Mouse (Mus musculus) inflammation-experienced regulatory T-cells, adult 6 months (primary cell): Measurements from ENCODE around the gene Six2. TPM values are rescaled to one million over a fixed set of nuclear protein-coding genes. Genes with fewer than 3 reads are reported as not detected.
"Not testable (repeated sequence)": the region's sequence is repeated elsewhere in the genome, so short reads cannot be mapped to it uniquely, and the experiment has no call there.

Experiments
- ATAC-seq: one replicate; pipeline ENCODE4 v1.8.0; 2017
- polyA plus RNA-seq, 3 experiments: library from polyadenylated mRNA; unstranded; fragments of 100-300 nt; shearing (Covaris generic); gene quantifications; one replicate each; pipeline ENCODE4 v1.2.1; 2017

Gene Six2
- polyA plus RNA-seq, 3 experiments from 2014 or later, result not detected

GRCm38 (mm10) chr17:85689807-85690319 lies 1.8 kb upstream of the Six2 start:
- no peak for ATAC-seq

- ATAC-seq, result no peak
Measured at GRCm38 (mm10) chr17:85688911-85689806, 1.1 kb upstream of the Six2 start.

- ATAC-seq, result no peak
Measured at GRCm38 (mm10) chr17:85687421-85688235, 446 bp downstream of the Six2 start.

GRCm38 (mm10) chr17:85686476-85687420 lies 1.3 kb downstream of the Six2 start:
- no peak for ATAC-seq

- no peak for ATAC-seq
Measured at GRCm38 (mm10) chr17:85685689-85686281, 2.3 kb downstream of the Six2 start.

DNA sequence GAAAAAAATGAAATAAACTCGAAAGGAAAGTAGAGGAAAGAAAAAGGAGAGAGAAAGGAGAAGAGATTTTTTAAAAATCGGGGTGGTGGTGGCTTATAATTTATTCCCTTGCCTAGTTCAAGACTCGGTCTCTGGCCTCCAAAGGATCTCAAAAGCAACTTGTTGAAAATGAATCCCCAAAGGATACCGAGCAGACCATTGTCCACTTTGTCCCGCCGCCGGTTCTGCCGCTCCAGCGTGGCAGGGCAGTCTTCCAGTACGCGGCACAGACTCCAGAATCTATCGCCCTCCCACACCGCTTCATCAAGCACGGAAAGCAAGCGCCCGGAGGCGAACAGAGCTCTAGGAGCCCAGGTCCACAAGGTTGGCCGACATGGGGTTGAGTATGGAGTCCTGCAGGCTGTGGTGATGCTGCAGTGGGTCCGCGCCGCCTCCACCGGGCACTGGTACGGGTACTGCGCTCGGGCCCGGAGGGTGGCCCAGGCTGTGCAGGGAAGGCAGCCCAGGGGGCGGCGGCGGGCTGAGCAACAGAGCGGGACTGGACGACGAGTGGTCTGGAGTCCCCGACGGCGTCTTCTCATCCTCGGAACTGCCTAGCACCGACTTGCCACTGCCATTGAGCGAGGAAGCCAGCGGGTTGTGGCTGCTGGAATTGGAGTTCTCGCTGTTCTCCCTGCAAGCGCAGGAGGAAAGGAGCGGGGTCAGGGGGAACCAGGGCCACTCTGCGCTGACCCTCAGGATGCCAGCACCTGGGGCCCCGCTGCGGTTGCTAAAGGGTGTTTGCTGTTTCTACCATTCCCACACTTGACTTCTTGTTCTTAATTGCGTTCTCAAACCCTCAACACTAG lies 3.0 kb downstream of the Six2 start:
- ATAC-seq, result no peak

GRCm38 (mm10) chr17:85684436-85684835 lies 3.6 kb downstream of the Six2 start:
- not testable (repeated sequence) for ATAC-seq

DNA sequence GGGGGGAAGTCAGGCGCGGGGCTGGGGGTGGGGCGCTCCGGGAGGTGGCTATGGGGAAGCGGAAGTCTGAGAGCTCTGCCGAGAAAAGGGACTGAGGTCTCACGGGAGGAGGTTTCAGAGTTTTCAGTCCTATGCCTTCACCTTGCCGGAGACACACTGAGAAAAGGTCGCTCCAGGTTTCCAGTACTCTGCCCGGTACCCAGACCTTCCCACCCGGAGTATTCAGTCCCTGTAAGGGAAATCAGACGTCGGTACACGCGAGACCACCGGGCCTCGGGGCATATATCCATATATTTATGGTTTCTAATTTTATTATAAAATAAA lies 4.1 kb downstream of the Six2 start:
- no peak for ATAC-seq

- no peak for ATAC-seq
Measured at GRCm38 (mm10) chr17:85683111-85683983, 4.7 kb downstream of the Six2 start.

DNA sequence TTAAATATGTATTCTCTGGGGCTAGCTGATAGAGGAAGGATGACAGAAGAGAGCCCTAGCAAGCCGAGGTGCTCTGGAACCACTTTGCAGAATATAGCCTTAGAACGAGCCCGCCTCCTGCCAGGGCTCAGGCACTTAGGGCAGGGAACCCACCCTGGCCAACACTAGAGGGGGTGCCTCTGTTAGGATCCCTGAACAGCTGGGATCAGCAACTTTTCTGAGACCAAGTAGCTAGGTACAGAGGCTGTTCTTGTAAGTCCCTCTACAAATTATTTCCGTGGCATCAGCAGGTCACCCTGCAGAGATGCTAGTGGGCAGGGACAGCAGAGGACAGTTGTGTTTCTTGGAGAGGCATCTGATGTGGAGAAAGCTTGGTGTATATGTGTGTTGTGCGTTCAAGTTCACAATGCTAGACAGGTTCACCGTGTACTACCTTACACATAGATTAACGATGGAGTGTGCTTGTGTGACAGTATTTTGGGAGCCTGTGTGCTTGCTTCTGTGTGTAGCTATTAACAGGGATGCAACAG lies 5.8 kb downstream of the Six2 start:
- no peak for ATAC-seq

DNA sequence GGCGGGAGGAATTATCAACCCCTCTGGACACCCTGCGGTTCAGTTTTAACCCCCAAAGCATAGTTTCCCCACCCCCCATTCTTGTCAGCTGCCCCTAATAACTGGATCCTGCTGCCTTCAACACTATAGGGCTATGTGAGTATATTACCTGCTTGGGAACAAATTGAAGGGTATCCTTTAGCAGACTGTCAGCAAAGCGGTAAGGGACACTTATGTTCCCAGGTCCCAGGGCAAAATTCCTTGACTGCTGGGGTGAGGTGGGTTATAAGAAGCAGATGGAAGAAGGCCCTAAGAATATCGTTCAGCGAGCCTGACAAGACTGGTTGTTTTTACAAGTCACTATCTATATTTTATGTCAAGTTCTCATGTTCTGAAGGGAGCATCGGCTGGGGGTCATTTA lies 6.3 kb downstream of the Six2 start:
- ATAC-seq, result no peak

DNA sequence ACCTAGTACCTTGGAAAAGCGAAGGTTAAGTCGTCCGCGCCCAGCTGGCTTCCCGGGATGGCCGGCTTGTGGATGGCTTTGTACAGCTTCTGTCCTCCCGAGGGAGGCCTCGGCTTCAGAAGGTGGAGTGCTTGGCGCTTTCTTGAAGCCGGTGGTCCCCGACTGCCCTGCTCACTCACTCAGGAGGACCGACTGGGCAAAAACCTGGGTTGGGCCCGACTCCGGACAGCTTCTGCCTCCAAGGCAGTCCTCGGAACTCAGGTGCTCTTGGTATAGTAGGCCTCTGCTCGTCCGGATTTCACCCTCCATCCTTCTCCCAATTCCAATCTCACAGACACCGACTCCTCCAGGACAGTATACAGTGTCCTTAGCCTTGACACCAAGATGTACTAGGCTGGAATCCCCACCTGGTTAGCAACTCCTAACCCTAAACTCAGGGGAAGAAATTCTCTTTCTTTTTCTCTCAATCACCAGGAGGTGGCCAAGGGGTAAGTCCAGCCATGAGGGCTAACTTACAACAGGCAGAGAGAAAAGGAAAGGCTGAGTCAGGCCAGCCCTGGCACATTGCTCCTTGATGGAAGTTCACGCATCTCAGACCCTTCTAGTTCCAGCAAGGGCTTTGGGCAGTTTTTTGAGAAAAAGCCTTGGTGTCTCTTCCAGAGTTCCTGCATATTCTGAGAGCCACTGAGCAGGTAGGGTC lies 7.1 kb downstream of the Six2 start:
- no peak for ATAC-seq

DNA sequence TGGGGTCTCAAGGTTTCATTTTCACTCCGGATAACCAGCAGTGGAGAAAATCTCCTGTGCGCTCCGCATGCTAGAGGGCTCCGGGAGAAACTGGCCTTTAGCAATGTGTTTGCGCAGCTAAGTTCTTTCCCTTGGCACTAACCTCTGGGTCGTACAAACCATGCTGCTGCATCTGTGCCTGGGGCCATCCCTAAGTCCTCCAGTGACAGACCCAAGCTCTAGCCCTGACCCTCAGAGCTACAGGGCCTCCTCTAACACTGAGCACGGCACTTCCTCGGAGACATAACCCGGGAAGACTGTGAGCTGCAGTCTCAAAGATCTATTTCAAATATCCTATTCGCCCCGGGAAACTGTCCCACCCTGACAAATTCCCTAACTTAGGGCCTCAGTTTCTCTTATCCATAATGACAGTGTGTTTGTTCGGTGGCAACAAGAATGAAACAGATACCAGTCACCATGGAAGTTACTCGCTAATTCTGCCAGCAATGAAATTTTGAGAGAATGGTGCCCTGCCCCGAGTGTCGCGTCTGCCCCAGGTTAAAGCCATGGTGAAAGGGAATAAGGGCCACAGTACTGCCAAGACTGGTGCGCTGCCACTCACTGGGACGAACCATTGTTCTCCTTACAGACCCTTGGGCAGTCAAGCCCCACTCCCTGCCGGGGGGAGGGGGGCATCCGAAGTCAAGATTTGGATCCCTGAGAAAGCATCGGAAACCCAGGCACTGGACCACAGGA lies 7.8 kb downstream of the Six2 start:
- no peak for ATAC-seq

DNA sequence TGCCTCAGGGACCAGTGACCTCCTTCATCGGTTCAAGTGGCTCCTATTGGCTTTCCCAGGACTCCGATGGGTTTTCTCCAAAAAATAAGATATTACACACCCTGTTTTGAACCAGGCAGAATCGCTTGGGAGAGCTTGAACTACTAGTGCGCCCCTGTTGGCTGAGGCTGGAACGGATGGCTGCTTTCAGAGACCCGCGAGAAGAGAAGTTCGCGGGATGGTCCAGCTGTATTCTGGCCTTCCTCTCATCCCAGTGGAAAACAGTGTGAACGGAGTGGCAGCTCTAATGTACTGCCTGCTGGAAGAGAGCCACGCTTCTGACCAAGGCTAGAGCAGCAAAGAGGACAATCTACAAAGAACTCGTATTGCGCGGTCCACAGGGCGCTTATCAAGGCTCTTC lies 8.4 kb downstream of the Six2 start:
- ATAC-seq, result no peak

GRCm38 (mm10) chr17:85664618-85665320 lies 23.3 kb downstream of the Six2 start:
- peak; percentile 79 for ATAC-seq

- no peak for ATAC-seq
Measured at GRCm38 (mm10) chr17:85664202-85664601, 23.9 kb downstream of the Six2 start.

GRCm38 (mm10) chr17:85661521-85661920 lies 26.6 kb downstream of the Six2 start:
- no peak for ATAC-seq

DNA sequence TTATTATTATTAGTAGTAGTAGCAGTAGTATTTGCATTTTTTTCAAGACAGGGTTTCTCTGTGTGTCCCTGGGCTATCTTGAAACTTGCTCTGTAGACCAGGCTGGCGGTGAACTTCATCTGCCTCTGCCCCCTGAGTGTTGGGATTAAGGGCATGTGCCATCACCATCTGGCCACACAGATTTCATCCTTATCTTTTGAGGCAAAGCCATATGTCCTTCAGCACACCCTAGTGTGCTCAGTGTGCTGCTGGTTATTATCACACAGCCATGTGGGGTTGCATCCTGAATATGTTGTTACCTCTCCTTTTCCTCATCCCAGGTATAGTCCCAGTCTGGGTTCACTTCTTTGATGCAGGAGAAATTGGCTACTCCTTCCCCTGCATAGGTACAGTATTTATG lies 28.1 kb downstream of the Six2 start:
- no peak for ATAC-seq
